Mouse (Mus musculus) MEL (cell line): ENCODE results near the gene Fgd1. TPM values are rescaled to one million over a fixed set of nuclear protein-coding genes. Genes with fewer than 3 reads are reported as not detected.

Experiments used
- DNase-seq: peaks from one replicate; pipeline ENCODE4 v3.0.0; 2011; ENCODE audit warnings: low read depth, low spot score
- H3K27ac ChIP-seq: 2 replicates; pipeline ENCODE4 v1.5.1; 2012; ENCODE audit warnings: low read depth, mild to moderate bottlenecking, control low read depth, low read length, moderate library complexity; ENCODE audit not compliant: control insufficient read depth
- H3K27me3 ChIP-seq, 2 experiments: fragments of 150-350 bp in 1 of 2; sonication (generic) in 1 of 2; 2 replicates each; pipeline ENCODE4 v1.6.1; 2012; ENCODE audit warnings: low read length in 2 of 2, mild to moderate bottlenecking in 2 of 2, improper control_type of control experiment in 1 of 2, moderate library complexity in 1 of 2; ENCODE audit not compliant: insufficient read depth in 2 of 2, control insufficient read depth in 1 of 2
- H3K36me3 ChIP-seq, 2 experiments: 2 replicates each; pipeline ENCODE4 v1.6.1; 2012 to 2014; ENCODE audit warnings: low read length in 2 of 2, improper control_type of control experiment in 1 of 2, inconsistent platforms in 1 of 2, mild to moderate bottlenecking in 1 of 2; ENCODE audit not compliant: insufficient read depth in 2 of 2, control insufficient read depth in 1 of 2
- H3K4me1 ChIP-seq, 2 experiments: fragments of 150-350 bp in 1 of 2; sonication (generic) in 1 of 2; 2 replicates each; pipeline ENCODE4 v1.6.1; 2012; ENCODE audit warnings: low read length in 2 of 2, improper control_type of control experiment in 1 of 2, mild to moderate bottlenecking in 1 of 2; ENCODE audit not compliant: insufficient read depth in 2 of 2, control insufficient read depth in 1 of 2
- H3K4me3 ChIP-seq, 2 experiments: fragments of 150-350 bp in 1 of 2; sonication (generic) in 1 of 2; 2 replicates each; pipeline ENCODE4 v1.5.1; 2012; ENCODE audit warnings: low read depth in 2 of 2, low read length in 2 of 2, mild to moderate bottlenecking in 2 of 2, moderate library complexity in 2 of 2, control low read depth in 1 of 2, improper control_type of control experiment in 1 of 2; ENCODE audit not compliant: control insufficient read depth in 1 of 2, insufficient read depth in 1 of 2
- H3K79me2 ChIP-seq: 2 replicates; pipeline ENCODE4 v1.6.1; 2012; ENCODE audit warnings: mild to moderate bottlenecking, low read length, moderate library complexity; ENCODE audit not compliant: control insufficient read depth, poor library complexity, insufficient read depth
- H3K9ac ChIP-seq: 2 replicates; pipeline ENCODE4 v1.6.1; 2012; ENCODE audit warnings: low read depth, mild to moderate bottlenecking, control low read depth, low read length, moderate library complexity; ENCODE audit not compliant: control insufficient read depth, poor library complexity, severe bottlenecking
- H3K9me3 ChIP-seq: fragments of 150-350 bp; sonication (generic); replicated peaks from 2 replicates; pipeline ENCODE4 v1.6.1; 2012; ENCODE audit warnings: mild to moderate bottlenecking, low read length, improper control_type of control experiment, moderate library complexity; ENCODE audit not compliant: insufficient read depth
- E2F4 ChIP-seq: IDR thresholded peaks from 2 replicates; pipeline ENCODE4 v1.6.1; 2011; ENCODE audit warnings: low read depth, low read length, improper control_type of control experiment, borderline replicate concordance
- EP300 ChIP-seq, 2 experiments: IDR thresholded peaks; 2 replicates each; pipeline ENCODE4 v1.6.1; 2011; ENCODE audit warnings: improper control_type of control experiment in 2 of 2, low read length in 2 of 2, low read depth in 1 of 2, mild to moderate bottlenecking in 1 of 2
- HCFC1 ChIP-seq: IDR thresholded peaks from 2 replicates; pipeline ENCODE4 v1.6.1; 2012; ENCODE audit warnings: low read depth, mild to moderate bottlenecking, inconsistent platforms, low read length, improper control_type of control experiment, moderate library complexity
- JUND ChIP-seq: IDR thresholded peaks from 2 replicates; pipeline ENCODE4 v1.6.1; 2011; ENCODE audit warnings: low read depth, mild to moderate bottlenecking, improper control_type of control experiment, low read length
- KAT2A ChIP-seq: conservative IDR thresholded peaks from 2 replicates; pipeline ENCODE4 v1.6.1; 2012; ENCODE audit warnings: low read depth, low read length, improper control_type of control experiment, inconsistent platforms
- MYC ChIP-seq: IDR thresholded peaks from 2 replicates; pipeline ENCODE4 v1.6.1; 2011; ENCODE audit warnings: low read depth, mild to moderate bottlenecking, low read length, improper control_type of control experiment, moderate library complexity
- NELFE ChIP-seq: IDR thresholded peaks from 2 replicates; pipeline ENCODE4 v1.6.1; 2011; ENCODE audit warnings: low read depth, low read length, improper control_type of control experiment
- POLR2A ChIP-seq, 2 experiments: IDR thresholded peaks; 2 replicates each; pipeline ENCODE4 v1.6.1; 2011 to 2012; ENCODE audit warnings: low read length in 2 of 2, mild to moderate bottlenecking in 2 of 2, control low read depth in 1 of 2, improper control_type of control experiment in 1 of 2, low read depth in 1 of 2, moderate library complexity in 1 of 2; ENCODE audit not compliant: control insufficient read depth in 1 of 2, insufficient read depth in 1 of 2, poor library complexity in 1 of 2
- RAD21 ChIP-seq: IDR thresholded peaks from 2 replicates; pipeline ENCODE4 v1.6.1; 2011; ENCODE audit warnings: mild to moderate bottlenecking, low read depth, low read length, improper control_type of control experiment
- RCOR1 ChIP-seq: IDR thresholded peaks from 2 replicates; pipeline ENCODE4 v1.6.1; 2012; ENCODE audit warnings: low read depth, mild to moderate bottlenecking, inconsistent platforms, low read length, improper control_type of control experiment
- TBP ChIP-seq: IDR thresholded peaks from 2 replicates; pipeline ENCODE4 v1.8.0; 2011; ENCODE audit warnings: low read depth, low read length, improper control_type of control experiment
- TCF12 ChIP-seq: IDR thresholded peaks from 2 replicates; pipeline ENCODE4 v1.6.1; 2014; ENCODE audit warnings: low read depth, mild to moderate bottlenecking, inconsistent platforms, low read length, improper control_type of control experiment, moderate library complexity
- UBTF ChIP-seq: IDR thresholded peaks from 2 replicates; pipeline ENCODE4 v1.6.1; 2012; ENCODE audit warnings: low read depth, mild to moderate bottlenecking, inconsistent platforms, low read length, improper control_type of control experiment, moderate library complexity, borderline replicate concordance; ENCODE audit not compliant: insufficient read depth
- USF2 ChIP-seq, 2 experiments: IDR thresholded peaks; 2 replicates each; pipeline ENCODE4 v1.6.1; 2011 to 2012; ENCODE audit warnings: improper control_type of control experiment in 2 of 2, low read length in 2 of 2, borderline replicate concordance in 1 of 2, inconsistent platforms in 1 of 2, low read depth in 1 of 2, mild to moderate bottlenecking in 1 of 2; ENCODE audit not compliant: insufficient read depth in 1 of 2
- ZMIZ1 ChIP-seq: IDR thresholded peaks from 2 replicates; pipeline ENCODE4 v1.6.1; 2012; ENCODE audit warnings: low read depth, mild to moderate bottlenecking, inconsistent platforms, low read length, improper control_type of control experiment, moderate library complexity
- ZNF384 ChIP-seq: IDR thresholded peaks from 2 replicates; pipeline ENCODE4 v1.6.1; 2012; ENCODE audit warnings: low read depth, mild to moderate bottlenecking, inconsistent platforms, low read length, improper control_type of control experiment
- polyA plus RNA-seq, 2 experiments: library from polyadenylated mRNA; stranded (reverse) in 1 of 2; unstranded in 1 of 2; fragments of >175 nt in 1 of 2; fragments of >200 nt in 1 of 2; gene quantifications; 2 replicates each; pipeline versions ENCODE4 v1.2.1 to v1.2.4; 2012; ENCODE audit warnings: low replicate concordance in 2 of 2, low read depth in 1 of 2; ENCODE audit not compliant: insufficient read length in 2 of 2, insufficient read depth in 1 of 2, missing spikeins in 1 of 2
- total RNA-seq: library from RNA; depleted of rRNA; stranded (reverse); fragments of 300-350 nt; gene quantifications from 2 replicates; pipeline ENCODE4 v1.2.3, GENCODE M21; 2012

Gene Fgd1
- total and polyA plus RNA-seq, 3 experiments = 0.06 to 0.31 TPM; not detected in 1

DNA sequence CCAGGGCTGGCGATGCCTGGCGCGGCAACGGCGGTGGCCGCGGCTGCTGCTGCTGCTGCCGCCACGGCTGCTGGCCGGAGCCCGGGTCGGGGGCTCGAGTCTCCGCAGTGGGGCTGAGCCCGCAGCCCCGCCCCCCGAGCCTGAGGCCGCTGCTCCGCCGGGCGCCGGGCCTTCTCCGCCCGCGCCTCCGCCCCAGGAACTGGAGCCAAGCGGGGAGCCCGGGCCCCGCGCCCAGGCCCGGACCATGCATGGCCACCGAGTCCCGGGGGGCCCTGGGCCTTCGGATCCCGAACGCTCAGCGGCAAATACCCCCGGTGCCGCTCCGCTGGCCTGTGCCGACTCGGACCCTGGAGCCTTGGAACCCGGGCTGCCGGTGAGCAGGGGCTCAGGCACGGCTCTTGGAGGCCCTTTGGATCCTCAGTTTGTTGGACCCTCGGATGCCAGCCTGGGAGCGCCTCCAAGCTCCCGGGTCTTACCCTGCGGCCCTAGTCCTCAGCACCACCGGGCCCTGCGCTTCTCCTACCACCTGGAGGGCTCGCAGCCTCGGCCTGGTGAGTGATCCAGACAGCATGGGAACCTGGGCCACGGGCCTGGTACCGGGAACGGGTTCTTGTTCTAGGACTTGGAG, 1.6 kb downstream of the Fgd1 start:
- no peaks in the 10 kb centered on the region for H3K4me1 ChIP-seq
- no peaks in the 10 kb centered on the region for H3K27me3 ChIP-seq
- H3K9ac ChIP-seq = no peak overlapping the region
- no peak overlapping the region for H3K27ac ChIP-seq
- no peaks in the 10 kb centered on the region for H3K36me3 ChIP-seq
- H3K79me2 ChIP-seq = no peaks in the 10 kb centered on the region
- no peak for TF ChIP-seq ZMIZ1
- TF ChIP-seq RAD21 = no peak
- TF ChIP-seq TBP = no peak
- no peak for TF ChIP-seq EP300 (IDR thresholded peaks at IDR 0.05; ENCODE audit: low read depth in 1 of 2, low read length in 2 of 2)
- TF ChIP-seq TCF12 = no peak
- no peak for TF ChIP-seq HCFC1
- TF ChIP-seq USF2 (IDR thresholded peaks at IDR 0.05; ENCODE audit: borderline replicate concordance in 1 of 2, insufficient read depth in 1 of 2, low read depth in 1 of 2, low read length in 2 of 2) = no peak
- no peak for TF ChIP-seq UBTF
- TF ChIP-seq RCOR1 = no peak
- no peak for TF ChIP-seq POLR2A (IDR thresholded peaks at IDR 0.05; ENCODE audit: control insufficient read depth in 1 of 2, insufficient read depth in 1 of 2, low read depth in 1 of 2, low read length in 2 of 2, poor library complexity in 1 of 2)
- no peak for TF ChIP-seq NELFE
- no peak for TF ChIP-seq ZNF384
- no peak for TF ChIP-seq KAT2A
- no peak for TF ChIP-seq JUND
- TF ChIP-seq E2F4 = no peak
- H3K4me3 ChIP-seq = no peak overlapping the region
- no peak for DNase-seq
- H3K9me3 ChIP-seq = no peaks in the 10 kb centered on the region

DNA sequence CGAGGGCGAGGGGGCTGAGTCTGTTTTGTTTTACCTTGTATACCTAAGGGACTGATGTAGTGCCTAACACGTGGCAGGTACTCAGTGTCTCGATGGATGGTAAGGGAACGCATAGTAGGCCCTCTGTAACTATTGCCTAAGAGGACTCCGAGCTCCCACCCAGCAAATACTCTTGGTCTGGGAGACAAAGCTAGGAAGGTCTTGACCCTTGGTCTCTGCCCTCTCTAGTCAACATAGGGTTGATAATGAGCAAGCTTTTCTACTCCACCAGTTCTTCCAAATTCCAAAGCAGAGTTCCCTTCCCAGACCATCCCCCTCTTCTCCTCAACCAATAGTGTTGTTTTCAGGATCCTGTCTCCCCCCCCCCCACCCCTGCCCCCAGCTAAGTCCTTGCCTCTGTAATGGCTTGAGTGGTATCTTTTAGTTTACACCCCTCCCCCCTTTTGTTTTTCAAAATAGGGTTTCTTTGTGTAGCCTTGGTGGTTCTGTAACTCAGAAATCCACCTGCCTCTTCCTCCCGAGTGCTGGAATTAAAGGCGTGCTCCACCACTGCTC, 3.8 kb downstream of the Fgd1 start:
- H3K9me3 ChIP-seq = no peaks in the 10 kb centered on the region
- no peak for DNase-seq
- TF ChIP-seq UBTF (no peak), MYC (no peak)
- TF ChIP-seq, all 39 proteins: peak for 0
- H3K36me3 ChIP-seq = no peaks in the 10 kb centered on the region
- no peak overlapping the region for H3K4me3 ChIP-seq
- H3K27me3 ChIP-seq = no peaks in the 10 kb centered on the region
- H3K4me1 ChIP-seq = no peaks in the 10 kb centered on the region
- H3K79me2 ChIP-seq = no peaks in the 10 kb centered on the region
- H3K9ac ChIP-seq = no peak overlapping the region
- H3K27ac ChIP-seq = no peak overlapping the region
